Comparison of ENCODE assay signal across 7 mouse cellular contexts in the genomic region with DNA sequence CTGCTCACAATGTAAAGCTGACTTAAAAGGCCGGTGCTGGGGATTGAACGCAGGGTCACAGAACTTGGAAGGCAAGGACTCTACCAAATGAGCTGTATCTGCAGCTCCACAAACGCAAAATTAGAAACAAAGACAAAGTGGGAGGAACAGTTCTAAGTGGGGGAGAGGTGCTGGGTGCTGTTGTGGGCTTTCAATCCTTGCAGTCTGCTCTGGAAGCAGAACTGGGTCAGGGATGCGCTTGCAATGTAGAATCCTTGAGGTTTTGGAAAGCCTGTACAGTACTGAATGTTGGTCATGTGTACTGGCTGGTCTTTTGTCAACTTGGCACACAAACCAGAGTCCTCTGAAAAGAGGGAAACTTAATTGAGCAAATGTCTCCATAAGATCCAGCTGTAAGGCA. TPM values are rescaled to one million over a fixed set of nuclear protein-coding genes. Genes with fewer than 3 reads are reported as not detected.
DNase-seq lines count a peak whose midpoint lies in the region; ATAC-seq and TF ChIP-seq lines count a peak whose summit lies in the region.

No protein-coding gene starts in this region.

- H3K4me2 ChIP-seq in lung, postnatal 0 days (replicated peaks; ENCODE audit: low read depth, low read length): peak overlapping the region; percentile 85
- peak overlapping the region; percentile 75 for H3K4me2 ChIP-seq in hindbrain, embryonic 13.5 days
- peak overlapping the region; percentile 82 for H3K4me2 ChIP-seq in midbrain, embryonic 15.5 days

- no peak for ATAC-seq in lung, postnatal 0 days
- no peak for ATAC-seq in hindbrain, embryonic 13.5 days (ENCODE audit: low FRiP score)
- no peak for ATAC-seq in midbrain, embryonic 15.5 days (replicated peaks)

- H3K36me3 ChIP-seq in lung, postnatal 0 days (ENCODE audit: insufficient read depth, low read length): no peaks in the 10 kb centered on the region
- peaks cover 16% of the 10 kb centered on the region for H3K36me3 ChIP-seq in hindbrain, embryonic 13.5 days
- no peaks in the 10 kb centered on the region for H3K36me3 ChIP-seq in midbrain, embryonic 15.5 days (replicated peaks)

- H3K9ac ChIP-seq in lung, postnatal 0 days (replicated peaks; ENCODE audit: low read depth): peak overlapping the region; percentile 95
- H3K9ac ChIP-seq in hindbrain, embryonic 13.5 days: peak overlapping the region; percentile 98
- H3K9ac ChIP-seq in midbrain, embryonic 15.5 days: peak overlapping the region; percentile 94

- no peaks in the 10 kb centered on the region for H3K27me3 ChIP-seq in lung, postnatal 0 days (replicated peaks; ENCODE audit: insufficient read depth, low read length)
- H3K27me3 ChIP-seq in hindbrain, embryonic 13.5 days: no peaks in the 10 kb centered on the region
- no peaks in the 10 kb centered on the region for H3K27me3 ChIP-seq in midbrain, embryonic 15.5 days (replicated peaks)

- H3K9me3 ChIP-seq in lung, postnatal 0 days (ENCODE audit: low read length): no peaks in the 10 kb centered on the region
- no peaks in the 10 kb centered on the region for H3K9me3 ChIP-seq in hindbrain, embryonic 13.5 days
- H3K9me3 ChIP-seq in midbrain, embryonic 15.5 days: no peaks in the 10 kb centered on the region

- DNase-seq in lung, postnatal 0 days (ENCODE audit: low spot score): no peak
- no peak for DNase-seq in lung, postnatal 4 days
- no peak for DNase-seq in layer of hippocampus, postnatal 36 days
- no peak for DNase-seq in layer of hippocampus, postnatal 25 days (ENCODE audit: extremely low spot score in 1 of 2, low spot score in 1 of 2)

- TF ChIP-seq EP300 in lung, postnatal 0 days (IDR thresholded peaks at IDR 0.05): no peak

- H3K4me1 ChIP-seq in lung, postnatal 0 days (ENCODE audit: insufficient read depth, low read depth, low read length): peaks cover 14% of the 10 kb centered on the region; the same call in 1 of the 2 replicates
- no peaks in the 10 kb centered on the region for H3K4me1 ChIP-seq in brown adipose tissue, adult 24 weeks (ENCODE audit: control insufficient read depth, insufficient read depth, insufficient read length, low read length)
- H3K4me1 ChIP-seq in hindbrain, embryonic 13.5 days (replicated peaks): peaks cover 36% of the 10 kb centered on the region
- H3K4me1 ChIP-seq in midbrain, embryonic 15.5 days: peaks cover 29% of the 10 kb centered on the region

- no peak for TF ChIP-seq CTCF in lung, postnatal 0 days (IDR thresholded peaks at IDR 0.05)

- WGBS in lung, postnatal 0 days: 10% methylated on average over 4 of the region's 4 CpGs
- 7% methylated on average over 4 of the region's 4 CpGs for WGBS in hindbrain, embryonic 13.5 days
- WGBS in midbrain, embryonic 15.5 days: 8% methylated on average over 4 of the region's 4 CpGs

- H3K27ac ChIP-seq in lung, postnatal 0 days (ENCODE audit: low read length): peak overlapping the region; percentile 97; the same call in 1 of the 2 replicates
- H3K27ac ChIP-seq in brown adipose tissue, adult 24 weeks (replicated peaks; ENCODE audit: low read depth, low read length): no peak overlapping the region
- peak overlapping the region; percentile 95 for H3K27ac ChIP-seq in hindbrain, embryonic 13.5 days
- H3K27ac ChIP-seq in midbrain, embryonic 15.5 days: peak overlapping the region; percentile 93

- peak overlapping the region; percentile 99 for H3K4me3 ChIP-seq in lung, postnatal 0 days (ENCODE audit: low read depth, low read length)
- H3K4me3 ChIP-seq in brown adipose tissue, adult 24 weeks (ENCODE audit: insufficient read depth, low read depth, low read length): peak overlapping the region; percentile 95
- H3K4me3 ChIP-seq in hindbrain, embryonic 13.5 days: peak overlapping the region; percentile 97
- H3K4me3 ChIP-seq in midbrain, embryonic 15.5 days: peak overlapping the region; percentile 88

RNA-seq across cellular contexts. Expression of gene Gm28043, which starts 0.9 kb away (rescaled TPM):
- 0.99 and 1.6 TPM in 2 replicates for polyA plus RNA-seq in lung, postnatal 0 days (2015; fragmentation: Nextera tagmentation; extraction: Ambion mirVana)
- 0.48 and 1.0 TPM in 2 replicates for polyA plus RNA-seq in brown adipose tissue, adult 24 weeks (2012; ENCODE audit: insufficient read depth, insufficient read length, missing spikeins)
- polyA plus RNA-seq in hindbrain, embryonic 13.5 days (2015; fragmentation: Nextera tagmentation; extraction: Ambion mirVana): 2.9 and 3.8 TPM in 2 replicates
- 1.8 and 2.2 TPM in 2 replicates for polyA plus RNA-seq in midbrain, embryonic 15.5 days (2015; fragmentation: Nextera tagmentation; extraction: Ambion mirVana)
- 1 to 10 TPM; 3.4 to 5.0 TPM for total RNA-seq in layer of hippocampus, postnatal 36 days (2021)
- 1 to 10 TPM; 2.6 to 5.0 TPM for total RNA-seq in layer of hippocampus, postnatal 25 days (2021)

RNA-seq across cellular contexts. Expression of gene Rnf8, which starts 1.0 kb away (rescaled TPM):
- polyA plus RNA-seq in lung, postnatal 0 days (2015; fragmentation: Nextera tagmentation; extraction: Ambion mirVana): 43.3 and 43.7 TPM in 2 replicates
- polyA plus RNA-seq in brown adipose tissue, adult 24 weeks (2012; ENCODE audit: insufficient read depth, insufficient read length, missing spikeins): 11.0 and 11.7 TPM in 2 replicates
- 79.2 and 83.4 TPM in 2 replicates for polyA plus RNA-seq in hindbrain, embryonic 13.5 days (2015; fragmentation: Nextera tagmentation; extraction: Ambion mirVana)
- polyA plus RNA-seq in midbrain, embryonic 15.5 days (2015; fragmentation: Nextera tagmentation; extraction: Ambion mirVana): 85.6 and 88.0 TPM in 2 replicates
- total RNA-seq in layer of hippocampus, postnatal 36 days (2021): 10 to 100 TPM; 47.4 to 47.9 TPM
- total RNA-seq in layer of hippocampus, postnatal 25 days (2021): 10 to 100 TPM; 38.4 to 39.7 TPM

RNA-seq across cellular contexts. Expression of gene Cmtr1, which starts 44.8 kb away (rescaled TPM):
- polyA plus RNA-seq in lung, postnatal 0 days (2015; fragmentation: Nextera tagmentation; extraction: Ambion mirVana): 79.6 and 82.3 TPM in 2 replicates
- polyA plus RNA-seq in brown adipose tissue, adult 24 weeks (2012; ENCODE audit: insufficient read depth, insufficient read length, missing spikeins): 23.9 and 27.6 TPM in 2 replicates
- polyA plus RNA-seq in hindbrain, embryonic 13.5 days (2015; fragmentation: Nextera tagmentation; extraction: Ambion mirVana): 132 and 139 TPM in 2 replicates
- polyA plus RNA-seq in midbrain, embryonic 15.5 days (2015; fragmentation: Nextera tagmentation; extraction: Ambion mirVana): 109 and 116 TPM in 2 replicates
- total RNA-seq in layer of hippocampus, postnatal 36 days (2021): 100 to 1,000 TPM; 110 to 112 TPM
- total RNA-seq in layer of hippocampus, postnatal 25 days (2021): 100 to 1,000 TPM; 101 to 109 TPM
